Mouse (Mus musculus) myocyte (in vitro differentiated cells): ENCODE data around the gene Slc44a5. TPM values are rescaled to one million over a fixed set of nuclear protein-coding genes. Genes with fewer than 3 reads are reported as not detected.

Experiments
- H3K27me3 ChIP-seq: one replicate; pipeline ENCODE4 v1.6.1; 2011; ENCODE audit not compliant: control insufficient read depth, insufficient read depth, insufficient read length
- H3K36me3 ChIP-seq: one replicate; pipeline ENCODE4 v1.6.1; 2011; ENCODE audit not compliant: control insufficient read depth, insufficient read depth
- H3K4me2 ChIP-seq: one replicate; pipeline ENCODE4 v1.6.1; 2011; ENCODE audit warnings: low read depth, control low read depth
- H3K4me3 ChIP-seq: one replicate; pipeline ENCODE4 v1.5.1; 2011; ENCODE audit warnings: mild to moderate bottlenecking, control low read depth, moderate library complexity
- H3K79me2 ChIP-seq: one replicate; pipeline ENCODE4 v1.6.1; 2011; ENCODE audit not compliant: control insufficient read depth, insufficient read depth
- H3ac ChIP-seq: one replicate; pipeline ENCODE4 v1.6.1; 2011; ENCODE audit not compliant: control insufficient read depth, insufficient read length
- CEBPB ChIP-seq: IDR thresholded peaks from 2 replicates; pipeline ENCODE4 v1.6.1; 2011; ENCODE audit warnings: mild to moderate bottlenecking, moderate library complexity; ENCODE audit not compliant: poor library complexity, insufficient read depth, severe bottlenecking
- E2F4 ChIP-seq: IDR thresholded peaks from one replicate; pipeline ENCODE4 v1.6.1; 2011; ENCODE audit warnings: mild to moderate bottlenecking, control low read depth, moderate library complexity; ENCODE audit not compliant: insufficient read depth
- MAX ChIP-seq: IDR thresholded peaks from one replicate; pipeline ENCODE4 v1.6.1; 2011; ENCODE audit warnings: low read depth, mild to moderate bottlenecking, control low read depth
- MYOD1 ChIP-seq, 3 experiments: IDR thresholded peaks; one replicate each; pipeline ENCODE4 v1.6.1; 2011; ENCODE audit warnings: control low read depth in 2 of 3, low read depth in 2 of 3, mild to moderate bottlenecking in 2 of 3, moderate library complexity in 1 of 3; ENCODE audit not compliant: insufficient read length in 2 of 3, control insufficient read depth in 1 of 3
- MYOG ChIP-seq, 3 experiments: IDR thresholded peaks; one replicate each; pipeline ENCODE4 v1.6.1; 2011; ENCODE audit warnings: control low read depth in 2 of 3, low read depth in 2 of 3, mild to moderate bottlenecking in 2 of 3; ENCODE audit not compliant: insufficient read length in 2 of 3, control insufficient read depth in 1 of 3, insufficient read depth in 1 of 3
- POLR2A ChIP-seq: IDR thresholded peaks from one replicate; pipeline ENCODE4 v1.6.1; 2011; ENCODE audit warnings: low read depth, mild to moderate bottlenecking, control low read depth, moderate library complexity; ENCODE audit not compliant: insufficient read length
- POLR2AphosphoS2 ChIP-seq: IDR thresholded peaks from one replicate; pipeline ENCODE4 v1.6.1; 2011; ENCODE audit warnings: low read depth, control low read depth; ENCODE audit not compliant: insufficient read length
- REST ChIP-seq: IDR thresholded peaks from one replicate; pipeline ENCODE4 v1.6.1; 2011; ENCODE audit warnings: mild to moderate bottlenecking, control low read depth, moderate library complexity; ENCODE audit not compliant: insufficient read depth, insufficient read length
- SRF ChIP-seq: IDR thresholded peaks from one replicate; pipeline ENCODE4 v1.6.1; 2011; ENCODE audit warnings: low read depth; ENCODE audit not compliant: control insufficient read depth, insufficient read length
- TCF12 ChIP-seq: IDR thresholded peaks from one replicate; pipeline ENCODE4 v1.6.1; 2011; ENCODE audit warnings: mild to moderate bottlenecking, control low read depth; ENCODE audit not compliant: poor library complexity, insufficient read depth, severe bottlenecking
- TCF3 ChIP-seq: IDR thresholded peaks from one replicate; pipeline ENCODE4 v1.6.1; 2011; ENCODE audit warnings: low read depth, control low read depth; ENCODE audit not compliant: insufficient read length
- USF1 ChIP-seq: IDR thresholded peaks from one replicate; pipeline ENCODE4 v1.6.1; 2011; ENCODE audit warnings: low read depth, mild to moderate bottlenecking, control low read depth, moderate library complexity
- polyA plus RNA-seq: library from polyadenylated mRNA; unstranded; fragments of >200 nt; fragmentation: generic; extraction: Trizol; gene quantifications from one replicate; pipeline ENCODE4 v1.2.1, GENCODE M21; 2012; ENCODE audit warnings: missing spikeins

Gene Slc44a5
- polyA plus RNA-seq, 1 experiment, result not detected

DNA sequence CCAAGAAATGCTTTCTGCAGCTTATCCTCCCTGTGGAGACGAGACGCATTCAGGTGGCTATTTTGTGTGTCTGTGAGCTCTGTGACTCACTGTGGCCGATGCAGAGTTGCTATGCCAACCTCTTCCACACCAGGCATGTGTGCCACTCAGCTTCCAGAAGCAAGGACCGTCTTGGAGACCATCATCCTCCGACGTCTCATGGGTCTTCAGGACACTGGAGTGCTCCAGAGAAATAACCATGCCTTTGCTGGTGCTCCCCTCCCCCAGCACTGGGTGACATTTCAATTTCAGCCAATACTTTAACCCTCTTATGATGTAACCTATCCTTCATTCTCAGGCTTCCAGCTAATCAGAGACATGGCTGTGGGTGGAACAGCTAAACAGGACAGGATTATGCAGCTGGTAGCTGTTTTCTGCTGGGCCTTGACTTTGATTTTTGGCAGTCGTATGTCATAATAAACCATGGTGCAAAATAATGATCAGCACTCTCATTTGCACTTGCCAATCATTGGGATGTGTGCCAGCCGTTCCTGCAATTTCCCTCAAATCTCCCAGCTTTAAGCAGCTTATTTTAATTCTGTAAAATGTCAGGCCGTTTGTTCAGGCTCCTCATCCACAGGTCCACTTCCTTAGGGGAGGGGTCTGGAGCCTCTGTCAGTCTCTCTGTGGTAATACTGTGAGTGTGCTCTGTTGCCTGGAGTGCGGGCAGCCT, 198.8 kb downstream of the Slc44a5 start:
- H3K27me3 ChIP-seq, result no peaks in the 10 kb centered on the region
- H3K79me2 ChIP-seq, result no peaks in the 10 kb centered on the region
- H3ac ChIP-seq, result no peak overlapping the region
- TF ChIP-seq SRF (no peak), USF1 (no peak), TCF3 (no peak), TCF12 (no peak), POLR2A (no peak), POLR2AphosphoS2 (no peak), MYOD1 (IDR thresholded peaks at IDR 0.05; ENCODE audit: control insufficient read depth in 1 of 3, insufficient read length in 2 of 3, low read depth in 2 of 3) (no peak), MAX (no peak), E2F4 (no peak), MYOG (IDR thresholded peaks at IDR 0.05; ENCODE audit: control insufficient read depth in 1 of 3, insufficient read depth in 1 of 3, insufficient read length in 2 of 3, low read depth in 2 of 3) (no peak)
- H3K4me2 ChIP-seq, result no peak overlapping the region
- H3K36me3 ChIP-seq, result no peaks in the 10 kb centered on the region
- no peak overlapping the region for H3K4me3 ChIP-seq

GRCm38 (mm10) chr3:154172593-154172965, 199.3 kb downstream of the Slc44a5 start:
- Histone ChIP-seq H3K79me2 (no peaks in the 10 kb centered on the region), H3K36me3 (no peaks in the 10 kb centered on the region), H3K27me3 (no peaks in the 10 kb centered on the region), H3K4me2 (no peak overlapping the region), H3ac (no peak overlapping the region), H3K4me3 (no peak overlapping the region)
- TF ChIP-seq POLR2AphosphoS2, result no peak
- TF ChIP-seq REST, result no peak
- no peak for TF ChIP-seq TCF3
- no peak for TF ChIP-seq MAX
- TF ChIP-seq TCF12, result no peak
- TF ChIP-seq SRF, result no peak
- no peak for TF ChIP-seq MYOG (IDR thresholded peaks at IDR 0.05; ENCODE audit: control insufficient read depth in 1 of 3, insufficient read depth in 1 of 3, insufficient read length in 2 of 3, low read depth in 2 of 3)
- no peak for TF ChIP-seq E2F4
- no peak for TF ChIP-seq USF1
- no peak for TF ChIP-seq POLR2A
- no peak for TF ChIP-seq CEBPB
- no peak for TF ChIP-seq MYOD1 (IDR thresholded peaks at IDR 0.05; ENCODE audit: control insufficient read depth in 1 of 3, insufficient read length in 2 of 3, low read depth in 2 of 3)

GRCm38 (mm10) chr3:154173556-154173955, 200.3 kb downstream of the Slc44a5 start:
- no peak overlapping the region for H3K4me2 ChIP-seq
- no peak overlapping the region for H3ac ChIP-seq
- no peaks in the 10 kb centered on the region for H3K27me3 ChIP-seq
- TF ChIP-seq TCF3, result no peak
- no peak for TF ChIP-seq E2F4
- no peak for TF ChIP-seq REST
- TF ChIP-seq USF1, result no peak
- no peak for TF ChIP-seq CEBPB
- TF ChIP-seq MYOD1 (IDR thresholded peaks at IDR 0.05; ENCODE audit: control insufficient read depth in 1 of 3, insufficient read length in 2 of 3, low read depth in 2 of 3), result no peak
- no peak for TF ChIP-seq MAX
- TF ChIP-seq SRF, result no peak
- no peak for TF ChIP-seq POLR2AphosphoS2
- TF ChIP-seq POLR2A, result no peak
- TF ChIP-seq MYOG (IDR thresholded peaks at IDR 0.05; ENCODE audit: control insufficient read depth in 1 of 3, insufficient read depth in 1 of 3, insufficient read length in 2 of 3, low read depth in 2 of 3), result no peak
- no peak for TF ChIP-seq TCF12
- no peaks in the 10 kb centered on the region for H3K79me2 ChIP-seq
- no peaks in the 10 kb centered on the region for H3K36me3 ChIP-seq
- no peak overlapping the region for H3K4me3 ChIP-seq

GRCm38 (mm10) chr3:154174031-154174430, 200.8 kb downstream of the Slc44a5 start:
- no peak overlapping the region for H3ac ChIP-seq
- no peak overlapping the region for H3K4me3 ChIP-seq
- no peaks in the 10 kb centered on the region for H3K79me2 ChIP-seq
- no peak for TF ChIP-seq SRF
- TF ChIP-seq POLR2AphosphoS2, result no peak
- no peak for TF ChIP-seq USF1
- TF ChIP-seq REST, result no peak
- no peak for TF ChIP-seq MAX
- TF ChIP-seq TCF12, result no peak
- no peak for TF ChIP-seq MYOD1 (IDR thresholded peaks at IDR 0.05; ENCODE audit: control insufficient read depth in 1 of 3, insufficient read length in 2 of 3, low read depth in 2 of 3)
- no peak for TF ChIP-seq CEBPB
- no peak for TF ChIP-seq E2F4
- TF ChIP-seq MYOG (IDR thresholded peaks at IDR 0.05; ENCODE audit: control insufficient read depth in 1 of 3, insufficient read depth in 1 of 3, insufficient read length in 2 of 3, low read depth in 2 of 3), result no peak
- TF ChIP-seq TCF3, result no peak
- no peak overlapping the region for H3K4me2 ChIP-seq
- no peaks in the 10 kb centered on the region for H3K27me3 ChIP-seq
- H3K36me3 ChIP-seq, result no peaks in the 10 kb centered on the region
